Mouse (Mus musculus): ENCODE data around the gene Pa2g4.
"Not testable (repeated sequence)": the region's sequence is repeated elsewhere in the genome, so short reads cannot be mapped to it uniquely, and the experiment has no call there.

Gene Pa2g4

DNA sequence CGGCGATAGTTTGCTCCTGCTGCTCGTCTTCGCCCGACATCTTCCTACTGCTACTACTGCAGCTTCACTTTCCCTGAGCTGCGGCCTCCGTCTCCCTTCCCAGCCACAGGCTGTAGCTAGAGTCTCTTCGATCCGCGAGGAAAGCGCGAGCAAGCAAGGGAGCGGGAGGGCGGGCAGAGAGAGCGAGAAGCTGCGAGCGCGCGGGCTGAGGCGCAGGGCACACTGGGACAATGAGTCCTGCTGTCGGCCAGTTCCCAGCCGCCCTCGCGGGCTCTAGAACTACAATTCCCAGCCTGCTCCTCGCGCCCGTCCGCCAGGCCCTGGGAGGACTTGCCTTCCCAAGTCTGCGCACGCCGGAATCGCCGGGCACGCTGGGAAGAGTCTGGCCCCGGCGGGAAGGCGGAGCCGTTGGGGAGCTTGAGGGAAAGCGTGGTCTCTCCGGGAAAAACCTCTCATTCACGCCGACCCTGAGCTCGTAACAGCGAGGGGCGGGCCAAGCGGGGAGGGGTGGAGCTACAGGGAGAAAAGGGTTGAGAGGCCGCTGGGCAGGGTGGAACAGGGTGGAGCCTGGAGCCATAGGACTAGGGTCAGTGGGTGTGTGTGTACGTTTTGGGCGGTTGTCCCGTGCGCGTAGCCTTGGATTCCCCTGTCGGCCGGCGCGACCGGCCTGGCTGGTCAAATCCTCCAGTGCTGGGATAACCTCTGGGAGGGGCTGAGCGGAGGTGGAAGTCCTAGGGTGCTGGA is at the start of gene Pa2g4:
Gene Pa2g4 (minus strand): TSS at position 200 of the 744 bp plus-strand sequence.
- in situ Hi-C loops (cut with MboI, MseI) = loop anchor here (5.0 kb wide), 1 partner anchor 41 kb away; no protein-coding TSS in a partner anchor

DNA sequence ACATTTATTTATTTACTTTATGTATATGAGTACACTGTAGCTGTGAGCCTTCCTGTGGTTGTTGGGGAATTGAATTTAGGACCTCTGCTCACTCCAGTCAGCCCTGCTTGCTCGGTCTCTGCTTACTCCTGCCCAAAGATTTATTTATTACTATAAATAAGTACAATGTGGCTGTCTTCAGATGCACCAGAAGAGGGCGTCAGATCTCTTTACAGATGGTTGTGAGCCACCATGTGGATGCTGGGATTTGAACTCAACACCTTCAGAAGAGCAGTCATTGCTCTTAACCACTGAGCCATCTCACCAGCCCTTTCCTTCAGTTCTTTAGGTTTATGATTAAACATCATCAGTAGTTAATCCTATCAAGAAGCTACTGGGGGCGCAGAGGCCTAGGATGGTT is 49.1 kb upstream of the Pa2g4 start:
- in situ Hi-C loops (cut with MboI, MseI) = no loop called here

DNA sequence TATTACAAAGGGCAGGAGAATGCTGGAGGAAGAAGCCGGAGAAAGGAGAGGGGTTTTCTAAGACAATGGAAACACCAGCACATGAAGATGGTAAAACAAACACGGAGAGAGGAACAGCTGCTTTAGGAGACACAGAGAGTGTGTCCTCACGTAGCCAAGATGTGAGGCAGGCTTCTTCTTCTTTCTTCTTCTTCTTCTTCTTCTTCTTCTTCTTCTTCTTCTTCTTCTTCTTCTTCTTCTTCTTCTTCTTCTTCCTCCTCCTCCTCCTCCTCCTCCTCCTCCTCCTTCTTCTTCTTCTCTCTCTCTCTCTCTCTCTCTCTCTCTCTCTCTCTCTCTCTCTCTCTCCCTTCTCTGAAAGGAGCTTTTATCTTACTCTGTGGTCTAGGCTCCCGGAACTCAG is 48.0 kb upstream of the Pa2g4 start:
- in situ Hi-C loops (cut with MboI, MseI) = not testable (repeated sequence)

DNA sequence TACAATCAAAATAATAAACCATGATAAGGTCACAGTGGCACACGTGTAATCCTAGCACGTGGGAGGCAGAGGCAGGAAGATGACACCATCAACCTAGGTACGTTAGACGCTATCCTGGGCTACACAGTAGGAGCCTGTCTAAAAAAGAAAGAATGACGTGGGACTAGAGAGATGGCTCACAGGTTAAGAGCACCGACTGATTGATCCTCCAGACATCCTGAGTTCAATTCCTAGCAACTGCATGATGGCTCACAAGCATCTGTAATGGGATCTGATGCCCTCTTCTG is 47.3 kb upstream of the Pa2g4 start:
- in situ Hi-C loops (cut with MboI, MseI) = no loop called here

DNA sequence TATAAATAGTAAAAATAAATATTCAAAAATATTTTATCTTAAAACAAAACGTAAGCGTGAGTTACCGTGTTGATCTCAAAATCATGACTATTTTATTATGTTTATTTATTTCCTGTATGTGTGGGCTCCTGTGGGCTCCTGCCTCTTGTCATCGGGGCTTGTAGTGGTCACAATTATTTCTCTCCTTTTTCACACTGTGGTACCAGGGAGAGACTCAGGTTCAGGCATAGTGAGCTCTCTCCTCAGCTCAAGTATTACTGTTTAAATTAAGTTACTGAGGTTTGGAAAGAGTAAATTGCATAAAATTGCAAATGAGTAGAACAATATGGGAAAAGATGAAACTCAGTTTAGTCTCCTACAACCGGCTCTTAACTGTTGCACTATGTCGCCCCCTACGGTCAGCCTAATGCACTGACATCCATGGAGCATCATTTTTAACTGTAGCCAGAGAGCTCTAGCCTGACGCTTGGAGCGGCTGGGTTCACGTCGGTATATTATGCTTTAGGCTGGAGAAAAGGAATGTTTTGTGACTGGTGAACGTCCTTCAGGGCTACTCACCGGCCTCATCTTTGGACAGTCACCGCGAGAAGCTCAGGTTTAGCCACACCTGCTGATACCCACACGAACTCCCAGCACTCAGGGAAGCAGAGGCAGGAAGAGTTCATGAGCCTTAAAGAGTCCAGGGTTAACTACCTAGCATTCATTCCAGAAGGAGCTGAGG is 46.8 kb upstream of the Pa2g4 start:
- in situ Hi-C loops (cut with MboI, MseI) = no loop called here

DNA sequence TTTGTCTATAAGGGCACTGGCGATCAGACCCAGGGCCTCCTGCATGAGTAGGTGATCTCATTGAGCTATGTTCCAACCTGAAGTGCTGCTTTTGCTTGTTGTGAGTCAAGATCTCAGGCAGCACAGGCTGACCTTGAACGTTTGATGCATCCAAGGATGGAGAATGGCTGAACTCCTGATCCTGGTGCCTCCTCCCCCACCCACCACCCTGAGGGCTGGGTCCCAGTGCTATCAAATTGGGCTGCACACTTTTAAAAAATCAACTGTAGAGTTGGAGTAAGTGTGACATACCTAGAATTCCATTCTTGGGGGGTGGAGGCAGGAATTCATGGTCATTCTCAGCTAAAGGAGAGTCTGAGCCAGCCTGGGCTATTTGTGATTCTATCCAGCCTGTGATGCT is 40.7 kb upstream of the Pa2g4 start:
- in situ Hi-C loops (cut with MboI, MseI) = loop anchor here (5.0 kb wide), 1 partner anchor 39 kb away; the partner anchor contains the start of gene Pa2g4

DNA sequence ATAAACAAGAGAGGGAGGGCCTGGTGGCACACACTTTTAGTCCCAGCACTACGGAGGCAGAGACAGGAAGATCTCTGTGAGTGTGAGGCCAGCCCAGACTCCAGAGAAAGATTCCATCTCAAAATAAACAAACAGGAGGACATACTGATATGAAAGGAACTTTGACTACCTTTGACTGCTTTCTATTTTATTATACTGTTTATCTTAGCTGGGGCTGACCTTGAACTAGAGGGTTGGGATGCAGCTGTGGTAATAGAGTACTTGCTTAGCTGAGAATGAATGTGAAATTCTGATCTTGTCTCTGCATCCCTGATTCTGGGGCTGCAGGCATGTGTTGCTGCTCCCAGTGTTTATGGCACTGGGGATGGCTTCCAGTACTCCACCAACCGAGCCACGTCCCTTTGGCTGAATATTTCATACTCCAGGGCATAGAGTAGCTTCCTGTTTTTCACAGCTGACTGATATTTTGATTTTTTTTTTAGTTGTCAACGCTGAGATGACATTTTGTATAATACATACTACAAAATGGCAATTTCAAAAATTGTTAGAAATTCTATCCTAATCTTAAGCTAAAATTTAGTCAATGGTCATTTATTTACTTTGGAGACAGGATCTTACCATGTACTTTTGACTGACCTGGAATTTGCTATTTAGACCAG is 36.8 kb upstream of the Pa2g4 start:
- in situ Hi-C loops (cut with MboI, MseI) = no loop called here

DNA sequence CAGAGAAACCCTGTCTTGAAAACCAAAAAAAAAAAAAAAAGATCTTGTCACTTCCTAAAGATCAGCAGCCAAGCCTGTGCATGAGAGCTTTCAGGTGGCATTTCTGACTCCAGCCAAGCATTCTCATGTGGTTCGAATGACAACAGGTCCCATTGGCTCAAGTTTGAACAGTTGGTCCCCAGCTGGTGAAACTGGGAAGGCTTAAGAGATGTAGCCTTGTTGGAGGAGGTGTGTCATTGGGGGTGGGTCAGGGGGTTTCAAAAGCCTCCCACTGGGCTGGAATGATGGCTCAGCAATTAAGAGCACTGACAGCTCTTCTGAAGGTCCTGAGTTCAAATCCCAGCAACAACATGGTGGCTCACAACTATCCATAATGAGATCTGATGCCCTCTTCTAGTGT is 35.7 kb upstream of the Pa2g4 start:
- in situ Hi-C loops (cut with MboI, MseI) = no loop called here

DNA sequence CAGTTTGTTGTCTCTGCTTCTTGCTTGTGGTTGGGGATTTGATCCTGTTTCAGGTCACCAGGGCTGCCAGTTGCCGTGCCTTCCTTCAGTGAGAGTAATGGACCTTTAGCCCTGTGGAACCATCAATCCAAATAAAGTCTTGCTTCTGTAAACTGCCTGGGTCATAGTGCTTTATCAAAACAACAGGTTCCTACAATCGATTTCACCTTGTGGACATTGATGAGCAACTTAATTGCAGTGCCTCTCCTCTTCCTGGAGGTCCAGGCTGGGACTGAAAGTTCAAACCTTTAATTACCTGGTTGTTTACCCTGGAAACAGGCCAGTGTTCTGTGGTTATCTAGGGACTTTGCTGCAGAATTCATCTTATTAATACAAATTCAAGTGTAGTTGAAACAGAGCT is 32.7 kb upstream of the Pa2g4 start:
- in situ Hi-C loops (cut with MboI, MseI) = no loop called here

DNA sequence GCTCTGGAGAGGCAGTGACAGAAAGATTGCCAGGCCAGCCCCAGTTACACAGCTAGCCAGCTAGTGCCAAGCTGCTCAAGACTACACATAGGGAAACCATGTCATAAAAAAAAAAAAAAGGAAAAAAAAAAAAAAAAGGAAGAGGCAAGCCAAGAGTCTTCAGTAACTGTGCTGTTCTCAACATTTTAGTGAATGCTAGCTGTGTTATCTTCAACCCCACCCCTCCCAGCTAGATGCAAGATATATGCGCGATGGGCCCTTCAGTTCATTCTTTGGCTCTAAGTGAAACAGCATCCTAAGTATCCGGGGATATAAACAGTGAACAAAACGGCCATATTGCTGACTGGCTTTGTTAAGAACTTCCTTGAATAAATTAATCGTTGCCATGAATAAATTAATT is 27.0 kb upstream of the Pa2g4 start:
- in situ Hi-C loops (cut with MboI, MseI) = no loop called here

DNA sequence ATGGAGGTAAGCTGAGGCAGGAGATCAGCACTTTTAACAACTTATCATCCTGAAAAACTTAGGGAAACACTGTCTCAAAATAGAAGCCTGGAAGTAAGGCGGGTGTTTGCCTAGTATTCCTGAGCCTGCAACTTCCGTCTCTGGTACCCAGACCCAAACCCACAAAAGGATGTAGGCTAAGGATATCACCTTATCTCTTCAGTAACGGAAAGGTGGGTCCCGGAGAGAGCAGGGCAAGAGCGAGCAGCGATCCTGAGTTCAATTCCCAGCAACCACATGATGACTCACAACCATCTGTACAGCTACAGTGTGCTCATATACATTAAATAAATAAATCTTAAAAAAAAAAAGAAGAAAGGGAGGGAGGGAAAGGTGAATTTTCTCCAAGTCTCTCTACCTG is 25.6 kb upstream of the Pa2g4 start:
- in situ Hi-C loops (cut with MboI, MseI) = no loop called here

DNA sequence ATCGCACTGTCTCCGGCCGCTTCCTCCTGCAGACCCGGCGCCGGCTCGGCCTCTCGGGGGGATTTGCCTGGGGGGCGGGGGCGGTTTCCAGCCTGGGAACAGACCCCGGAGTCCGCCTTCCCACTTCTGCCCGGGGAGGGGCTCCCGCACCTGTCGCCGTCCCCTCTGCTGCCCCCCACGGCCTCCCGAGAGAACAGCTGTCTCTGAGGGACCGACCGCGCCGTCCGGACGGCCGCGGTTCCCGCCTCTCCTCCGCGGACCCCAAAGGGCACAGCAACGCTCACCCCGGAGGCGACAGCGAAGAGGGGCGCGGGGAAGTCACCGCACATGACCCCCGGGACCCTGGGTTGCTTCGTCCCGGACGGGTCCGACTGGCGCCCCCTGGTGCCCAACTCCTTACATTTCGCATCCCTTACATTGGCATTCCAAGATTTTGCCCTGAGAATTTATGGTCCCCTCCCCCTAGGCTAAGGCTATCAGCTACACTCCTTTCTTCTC is 24.5 kb upstream of the Pa2g4 start:
- in situ Hi-C loops (cut with MboI, MseI) = no loop called here

DNA sequence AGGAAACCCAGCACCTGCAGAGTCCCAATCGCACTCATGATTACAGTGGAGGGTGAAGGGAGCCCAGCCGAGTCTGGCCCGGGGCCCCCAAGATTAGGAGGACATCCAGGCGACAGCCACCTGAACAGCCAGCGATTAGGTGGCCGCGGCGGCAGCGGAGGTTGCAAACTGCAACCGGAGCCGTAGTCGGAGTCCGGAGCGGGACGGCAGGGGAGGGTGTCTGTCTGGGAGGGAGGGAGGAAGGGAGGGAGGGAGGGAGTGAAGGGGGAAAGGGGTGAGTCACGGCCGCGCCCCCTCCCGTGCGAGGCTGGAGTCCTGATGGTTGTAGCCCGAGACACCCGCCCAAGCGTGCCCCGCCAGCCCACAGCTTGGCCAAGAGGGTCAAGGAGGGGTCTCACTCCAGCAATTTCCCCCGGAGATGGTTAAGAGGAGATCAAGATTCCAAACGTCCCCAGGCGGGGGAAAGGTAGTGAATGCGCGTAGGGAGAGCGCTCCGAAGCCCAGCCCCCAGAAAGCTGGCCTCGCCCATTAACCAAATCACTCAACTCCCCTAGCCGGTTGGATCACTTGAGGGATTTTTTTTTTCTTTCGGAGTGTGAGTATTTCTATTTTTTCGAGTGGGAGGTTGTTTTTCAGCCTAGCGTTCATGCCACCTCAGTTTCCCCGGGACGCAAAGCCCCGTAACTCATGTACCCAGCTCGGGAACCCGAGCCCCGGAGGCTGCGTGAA is 23.8 kb upstream of the Pa2g4 start, which contains the start of gene Erbb3:
Gene Erbb3 (minus strand): TSS at position 189 of the 729 bp plus-strand sequence.
- in situ Hi-C loops (cut with MboI, MseI) = no loop called here

DNA sequence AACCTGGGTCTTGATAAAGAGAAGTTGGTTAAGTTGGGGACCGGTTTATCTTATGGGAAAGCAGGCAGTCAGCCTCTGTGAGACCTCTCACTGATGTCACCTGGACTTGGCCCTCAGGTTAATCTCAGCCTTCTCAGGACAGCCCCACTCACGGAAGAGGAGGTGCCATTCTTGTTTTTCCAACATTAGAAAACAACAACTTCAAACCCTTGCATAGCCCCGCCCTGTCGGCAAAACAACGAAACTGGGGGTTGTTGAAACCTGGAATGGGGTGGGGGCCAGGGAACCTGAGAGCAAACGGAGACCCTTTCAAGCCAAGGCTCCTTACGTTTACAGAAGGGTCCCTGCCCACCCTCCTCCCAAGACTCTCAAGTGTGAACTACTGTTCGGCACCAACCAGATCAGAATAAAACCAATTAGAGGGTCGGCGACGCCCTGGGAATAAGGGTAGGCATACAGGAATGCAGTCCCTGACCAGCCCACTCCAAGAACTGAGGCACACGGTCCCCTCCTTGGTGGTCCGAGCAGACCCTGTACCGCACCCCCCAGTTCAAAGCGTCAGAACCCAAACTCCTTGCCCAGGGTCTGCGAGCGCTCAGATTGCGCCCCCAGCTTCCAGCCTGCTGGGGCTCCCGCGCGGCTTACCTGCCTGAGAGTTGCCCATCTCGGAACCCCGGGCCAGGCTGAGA is 23.1 kb upstream of the Pa2g4 start:
- in situ Hi-C loops (cut with MboI, MseI) = no loop called here

DNA sequence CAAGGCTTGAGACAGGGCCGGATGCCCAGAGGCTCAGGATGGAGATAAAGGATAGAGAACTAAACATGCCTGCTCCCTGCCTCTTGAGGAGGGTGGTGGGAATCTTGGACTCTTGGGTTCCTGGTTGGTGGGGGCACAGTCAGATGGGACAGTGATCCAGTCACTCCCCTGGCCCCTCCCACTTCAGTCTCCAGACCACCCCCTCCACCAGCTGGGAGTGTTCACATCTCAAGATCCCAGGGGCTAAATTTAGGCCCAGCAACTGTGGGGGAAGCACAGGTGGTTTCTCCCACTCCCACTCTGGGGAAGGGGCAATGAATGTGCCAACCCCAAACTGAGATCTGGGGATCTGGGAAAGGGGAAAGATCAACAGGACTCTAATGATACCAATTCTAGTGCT is 22.3 kb upstream of the Pa2g4 start:
- in situ Hi-C loops (cut with MboI, MseI) = no loop called here

DNA sequence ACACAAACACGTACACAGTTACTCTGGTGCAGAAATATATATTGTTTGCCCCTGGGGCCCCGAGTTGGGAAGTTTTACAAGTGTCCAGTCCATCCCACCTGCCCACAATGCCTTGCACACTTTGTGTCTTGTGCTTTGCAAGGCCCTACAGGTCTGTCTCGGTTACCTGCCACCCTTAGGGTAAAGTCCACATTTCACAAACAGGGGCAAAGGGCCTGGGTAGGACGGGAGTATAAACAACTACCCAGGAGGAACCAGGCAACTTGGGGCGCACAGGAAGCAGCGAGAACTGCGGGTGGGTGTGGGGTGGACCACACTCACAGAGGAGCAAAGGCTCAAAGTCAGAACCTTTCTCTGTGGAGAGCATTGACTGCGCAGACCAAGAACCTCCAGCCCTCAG is 21.9 kb upstream of the Pa2g4 start:
- in situ Hi-C loops (cut with MboI, MseI) = no loop called here

DNA sequence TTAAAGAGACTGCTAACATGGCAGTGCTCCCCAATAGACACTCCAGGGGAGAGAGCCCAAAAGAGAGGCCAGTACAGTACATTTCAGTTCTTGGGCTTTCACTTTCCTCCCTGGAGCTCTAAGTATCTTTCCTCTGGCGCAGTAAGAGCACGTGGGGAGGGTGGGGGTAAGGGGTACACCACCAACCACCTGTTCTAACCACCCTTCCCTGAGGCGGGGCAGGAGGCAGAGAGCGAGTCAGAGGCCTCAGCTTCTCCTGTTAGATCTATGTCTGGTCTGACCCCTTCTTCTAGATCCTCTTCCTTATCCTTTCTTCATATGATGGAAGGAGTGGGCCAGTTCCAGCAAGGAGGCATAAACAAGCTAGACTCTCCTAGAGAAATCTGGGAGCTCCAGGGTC is 21.3 kb upstream of the Pa2g4 start:
- in situ Hi-C loops (cut with MboI, MseI) = no loop called here

DNA sequence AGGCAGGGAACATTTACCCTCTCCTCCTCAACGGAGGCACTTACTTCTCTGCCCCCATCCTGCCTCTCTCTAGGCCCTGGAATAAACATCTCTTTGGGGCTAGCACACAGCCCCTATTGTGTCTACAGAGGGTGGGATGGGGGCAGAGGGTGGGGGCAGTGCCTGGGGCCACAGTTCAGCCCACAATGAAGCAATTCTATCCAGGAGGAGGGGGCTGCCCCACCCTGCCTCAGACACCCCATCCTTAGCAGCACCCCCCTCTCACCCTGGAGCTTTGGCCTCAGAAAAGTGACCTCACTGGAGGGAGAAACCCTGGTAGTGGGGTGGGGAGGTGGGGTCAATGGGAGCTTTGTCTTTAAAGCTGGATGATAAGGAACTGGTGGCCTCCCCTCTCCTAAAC is 20.8 kb upstream of the Pa2g4 start:
- in situ Hi-C loops (cut with MboI, MseI) = no loop called here

DNA sequence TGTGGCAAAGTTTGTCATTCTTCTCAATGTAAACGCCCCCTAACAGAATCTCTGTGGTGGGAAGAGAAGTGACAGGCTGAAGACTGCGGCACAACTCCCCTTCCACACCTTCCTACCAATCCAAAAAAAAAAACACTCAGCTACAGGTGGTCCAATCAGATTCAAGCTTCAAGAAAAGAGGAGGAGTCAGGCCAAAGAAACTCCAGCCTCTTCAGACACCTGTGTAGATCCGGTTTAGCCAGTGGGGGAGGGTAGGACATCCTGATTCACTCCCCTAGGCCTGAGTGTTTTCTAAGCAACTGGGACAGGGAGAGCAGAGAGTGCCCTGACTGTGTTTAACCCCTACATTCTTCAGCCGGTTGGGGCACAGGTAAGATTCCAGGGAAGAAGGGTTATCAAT is 18.6 kb upstream of the Pa2g4 start:
- in situ Hi-C loops (cut with MboI, MseI) = no loop called here

DNA sequence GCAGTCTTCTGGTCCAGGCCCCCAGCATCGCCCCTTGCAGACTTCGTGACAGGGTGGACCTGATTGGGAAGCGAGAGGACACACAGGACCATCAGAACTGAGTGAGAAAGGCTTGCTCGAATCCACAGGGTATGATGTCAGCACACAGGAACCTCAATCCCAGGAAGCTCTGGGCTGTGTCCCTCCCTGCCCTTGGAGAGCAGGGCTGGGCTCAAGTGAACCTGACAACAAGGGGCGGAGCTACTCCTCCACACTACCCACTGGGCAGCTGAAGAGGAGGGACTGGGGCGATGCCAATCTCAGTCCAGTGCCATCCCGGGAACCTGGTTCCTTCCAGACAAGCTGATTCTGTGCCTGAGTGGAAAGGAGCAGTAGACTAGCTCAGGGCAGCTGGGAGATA is 17.9 kb upstream of the Pa2g4 start:
- in situ Hi-C loops (cut with MboI, MseI) = no loop called here

DNA sequence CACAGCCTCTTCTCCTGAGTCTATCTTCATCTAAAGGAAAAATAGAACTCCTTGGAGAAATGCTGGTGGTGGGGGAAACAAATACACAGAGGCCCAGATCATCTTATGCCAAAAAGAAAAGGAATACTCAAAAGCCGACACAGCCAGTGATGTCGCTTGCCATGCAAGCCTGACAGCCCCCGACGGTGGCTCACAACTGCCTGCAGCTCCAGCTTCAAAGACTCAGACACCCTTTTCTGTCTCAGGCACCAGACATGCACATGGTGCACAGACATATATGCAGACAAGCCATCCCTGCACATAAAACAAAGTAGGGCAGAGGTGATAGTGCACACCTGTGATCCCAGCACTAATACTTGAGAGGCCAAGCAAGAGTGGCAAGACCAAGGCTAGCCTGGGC is 13.9 kb upstream of the Pa2g4 start:
- in situ Hi-C loops (cut with MboI, MseI) = no loop called here

All from regulatory T cell (primary cell).